Mouse (Mus musculus): ENCODE results near the gene Klhdc1. TPM values are rescaled to one million over a fixed set of nuclear protein-coding genes. Genes with fewer than 3 reads are reported as not detected.

The Klhdc1 gene
- total RNA-seq, 2 experiments from 2014 or later: 7.0 to 8.5 TPM

DNA sequence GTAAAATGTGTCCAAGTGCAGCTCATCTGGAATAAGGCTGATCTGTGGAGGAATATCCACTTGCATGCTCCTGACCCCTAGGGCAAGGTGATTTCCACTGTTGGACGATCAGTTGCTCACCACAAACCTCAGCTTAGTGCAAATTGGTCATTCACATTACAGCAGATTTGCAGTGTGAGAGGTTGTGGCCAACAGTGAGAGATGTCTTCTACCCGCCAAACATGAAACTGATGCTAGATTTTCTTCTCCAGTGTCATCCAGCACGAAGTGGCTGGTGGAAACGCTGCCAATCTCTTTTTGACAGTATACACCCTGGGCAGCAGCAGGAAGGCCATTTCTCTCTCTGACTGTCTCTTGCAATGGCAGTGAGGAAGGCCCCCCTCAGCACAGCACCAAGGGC lies 54.7 kb downstream of the Klhdc1 start:
- no peak for DNase-seq (ENCODE audit: low spot score in 2 of 2)

DNA sequence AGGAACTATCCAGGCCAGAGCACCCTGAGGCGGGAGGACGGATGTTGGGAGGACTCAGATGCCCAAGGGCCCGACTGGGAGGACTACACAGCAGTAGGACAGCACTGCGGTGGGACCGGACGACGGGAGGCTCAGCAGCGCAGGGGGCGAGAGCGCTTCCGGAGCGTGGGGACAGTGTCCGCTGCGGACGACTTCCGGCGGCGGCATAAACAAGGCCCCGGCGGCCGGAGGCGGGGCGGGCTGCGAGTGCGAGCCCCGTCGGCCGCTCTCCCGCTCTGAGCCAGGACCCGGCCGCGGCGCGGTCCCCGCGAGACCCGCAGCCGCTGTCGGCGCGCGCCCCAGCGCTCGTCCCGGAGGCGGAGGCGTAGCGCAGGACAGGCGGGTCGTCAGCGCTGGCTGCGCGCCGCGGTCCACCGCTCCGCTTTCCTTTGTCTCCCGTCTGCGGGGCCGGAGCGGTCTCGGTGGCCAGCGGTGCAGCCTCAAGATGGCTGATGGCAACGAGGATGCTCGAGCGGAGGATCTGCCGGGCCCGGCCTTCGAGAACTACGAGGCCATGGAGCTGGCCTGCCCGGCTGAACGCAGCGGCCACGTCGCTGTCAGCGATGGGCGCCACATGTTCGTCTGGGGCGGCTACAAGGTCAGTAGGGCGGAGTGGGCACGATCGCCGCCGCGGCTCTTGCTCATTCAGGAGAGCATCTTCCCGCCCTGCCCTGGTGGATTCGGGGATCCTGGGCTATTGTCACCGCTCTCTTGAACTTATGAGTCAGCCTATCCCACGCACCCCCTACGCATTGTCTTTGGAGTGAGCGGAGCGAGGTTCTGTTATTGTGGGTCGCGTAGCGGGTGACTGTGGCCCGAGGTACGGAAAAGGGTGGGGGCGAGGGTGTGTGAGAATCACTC lies 55.8 kb downstream of the Klhdc1 start, which contains the start of gene Klhdc2:
Klhdc2 (plus strand) TSS at position 171 of the 900 bp plus-strand sequence.
- DNase-seq (ENCODE audit: low spot score in 2 of 2): peak; percentile 83

DNA sequence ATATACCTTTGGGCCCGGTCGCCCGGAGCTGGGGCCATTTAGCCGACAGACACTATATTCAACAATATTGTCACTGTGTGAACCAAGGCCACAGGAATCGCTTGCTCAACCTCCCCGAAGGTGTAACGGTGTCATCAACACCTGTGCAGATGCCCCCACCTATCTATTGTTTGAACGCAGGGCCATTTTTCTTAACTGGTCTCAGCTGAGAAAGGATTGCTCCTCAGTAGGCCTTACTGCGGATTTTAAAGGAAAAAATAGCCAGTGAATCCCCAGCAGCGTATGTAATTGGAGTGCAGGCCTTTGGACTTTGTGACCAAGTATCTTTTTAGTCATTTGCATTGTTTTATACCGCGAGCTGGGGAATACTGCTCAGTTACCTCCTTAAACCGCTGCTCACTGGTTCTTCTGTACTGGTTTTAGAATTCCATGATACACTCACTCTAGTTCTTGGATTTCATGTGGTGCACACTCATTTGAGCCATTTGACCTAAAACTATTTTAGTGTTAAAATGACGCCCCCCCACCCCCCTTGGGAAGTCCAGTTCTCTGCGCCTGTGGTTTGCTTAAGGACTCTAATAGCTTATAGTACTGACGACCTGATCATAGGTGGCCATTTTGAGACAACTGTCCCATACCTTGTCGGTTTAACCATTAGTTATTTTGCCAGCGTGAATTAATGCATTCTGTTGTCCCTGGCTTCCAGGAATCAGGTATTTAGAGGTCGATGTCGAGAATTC lies 56.6 kb downstream of the Klhdc1 start:
- no peak for DNase-seq (ENCODE audit: low spot score in 2 of 2)

DNA sequence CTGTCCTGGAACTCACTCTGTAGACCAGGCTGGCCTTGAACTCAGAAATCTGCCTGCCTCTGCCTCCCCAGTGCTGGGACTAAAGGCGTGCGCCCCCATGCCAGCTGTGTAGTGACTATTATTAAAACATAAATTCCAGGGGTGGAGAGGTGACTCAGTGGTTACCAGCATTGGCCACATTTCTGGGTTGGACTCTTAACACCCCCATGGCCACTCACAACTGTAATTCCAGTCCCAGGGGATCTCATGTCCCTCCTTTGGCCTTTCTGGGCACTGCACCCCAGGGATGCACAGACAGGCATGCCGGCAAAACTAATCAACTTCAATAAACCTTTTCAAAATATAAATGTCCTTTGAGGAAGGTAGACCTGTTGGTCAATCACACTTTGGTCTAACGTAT lies 57.3 kb downstream of the Klhdc1 start:
- DNase-seq (ENCODE audit: low spot score in 2 of 2): no peak

DNA sequence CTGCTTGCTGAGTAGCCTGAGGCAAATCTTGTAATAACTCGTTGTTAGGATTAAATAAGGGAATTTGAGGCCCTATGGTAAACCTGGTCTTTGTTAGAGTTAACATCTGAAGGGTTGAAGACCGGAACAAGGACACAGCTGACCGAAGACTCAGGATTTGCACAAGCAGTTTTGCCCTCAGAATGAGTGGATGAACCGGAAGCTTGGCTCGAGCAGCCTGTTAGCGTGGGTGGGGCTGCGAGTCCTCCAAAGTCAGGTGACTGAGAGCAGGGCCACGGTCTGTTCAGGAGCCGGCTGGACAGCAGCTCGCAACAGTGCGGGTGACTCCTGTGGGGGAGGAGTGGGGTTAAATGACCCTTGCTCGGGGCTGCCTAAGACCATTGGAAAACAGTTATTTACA lies 58.3 kb downstream of the Klhdc1 start:
- peak; percentile 27 to 40 for DNase-seq (ENCODE audit: low spot score in 2 of 2)

DNA sequence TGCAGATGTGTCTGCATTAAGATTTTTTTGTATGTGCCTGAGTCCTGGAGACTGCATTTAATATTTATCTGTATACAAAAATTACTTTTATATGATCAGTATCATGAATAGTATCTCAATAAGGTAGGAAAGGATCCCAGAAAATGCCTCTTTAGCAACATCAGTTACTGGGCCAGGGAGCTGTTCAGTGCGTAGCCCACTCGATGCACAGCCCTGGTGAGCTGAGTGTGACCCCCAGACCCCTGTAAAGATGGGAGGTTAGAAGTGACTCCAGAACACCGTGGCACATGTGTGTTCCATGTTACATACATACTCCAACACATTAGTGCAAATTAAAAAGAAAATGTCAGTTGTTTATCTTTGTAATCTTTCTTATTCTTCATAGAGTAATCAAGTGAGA lies 58.9 kb downstream of the Klhdc1 start:
- no peak for DNase-seq (ENCODE audit: low spot score in 2 of 2)

DNA sequence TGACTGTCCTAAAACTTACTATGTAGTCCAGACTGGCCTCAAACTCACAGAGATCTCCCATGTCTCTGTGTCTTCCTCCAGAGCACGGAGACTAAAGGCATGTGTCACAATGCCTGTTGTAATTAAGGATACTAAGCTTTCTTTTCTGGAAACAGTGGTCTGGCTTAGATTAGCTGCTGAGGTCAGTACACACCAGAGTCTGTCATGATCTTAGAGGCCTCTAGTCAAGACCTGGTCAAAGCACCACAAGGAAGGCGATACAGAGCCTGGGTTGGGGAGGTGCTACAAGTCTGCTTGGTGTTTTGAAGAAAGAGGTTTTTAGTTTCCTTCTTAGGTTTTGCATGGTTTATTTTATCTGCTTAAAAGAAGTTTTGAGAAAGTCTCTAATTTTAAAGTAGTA lies 59.4 kb downstream of the Klhdc1 start:
- no peak for DNase-seq (ENCODE audit: low spot score in 2 of 2)

DNA sequence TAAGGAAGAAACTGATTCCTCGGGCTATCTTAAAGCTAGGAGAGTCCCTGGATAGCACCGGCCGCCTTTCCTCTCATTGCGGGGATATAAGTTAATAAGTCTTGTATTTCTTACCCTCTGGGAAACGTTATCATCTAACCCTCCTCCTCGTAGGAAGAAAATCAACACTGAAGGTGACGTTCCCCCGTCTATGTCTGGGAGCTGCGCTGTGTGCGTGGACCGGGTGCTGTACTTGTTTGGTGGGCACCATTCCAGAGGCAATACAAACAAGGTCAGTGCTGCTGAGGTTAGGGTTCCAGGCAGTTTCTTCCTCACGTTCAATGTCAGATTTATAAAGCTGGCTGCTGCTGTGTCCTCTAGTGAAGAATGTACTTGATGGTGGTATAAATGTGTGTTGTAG lies 61.2 kb downstream of the Klhdc1 start:
- DNase-seq (ENCODE audit: low spot score in 2 of 2): no peak

DNA sequence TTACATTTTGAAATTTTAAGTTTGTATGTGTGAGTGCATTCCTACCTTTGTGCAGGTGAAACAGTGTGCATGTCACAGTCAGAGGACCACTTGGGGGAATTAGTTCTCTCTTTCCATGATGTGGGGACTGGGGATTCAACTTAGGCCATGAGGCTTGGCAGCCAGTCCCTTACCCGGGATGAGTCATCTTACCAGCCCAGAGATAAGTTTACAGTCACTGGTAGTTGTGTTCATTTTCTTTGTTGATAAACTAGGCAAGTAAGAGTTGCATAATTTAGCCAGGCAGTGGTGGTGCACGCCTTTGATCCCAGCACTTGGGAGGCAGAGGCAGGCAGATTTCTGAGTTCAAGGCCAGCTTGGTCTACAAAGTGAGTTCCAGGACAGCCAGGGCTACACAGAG lies 63.1 kb downstream of the Klhdc1 start:
- DNase-seq (ENCODE audit: low spot score in 2 of 2): no peak

DNA sequence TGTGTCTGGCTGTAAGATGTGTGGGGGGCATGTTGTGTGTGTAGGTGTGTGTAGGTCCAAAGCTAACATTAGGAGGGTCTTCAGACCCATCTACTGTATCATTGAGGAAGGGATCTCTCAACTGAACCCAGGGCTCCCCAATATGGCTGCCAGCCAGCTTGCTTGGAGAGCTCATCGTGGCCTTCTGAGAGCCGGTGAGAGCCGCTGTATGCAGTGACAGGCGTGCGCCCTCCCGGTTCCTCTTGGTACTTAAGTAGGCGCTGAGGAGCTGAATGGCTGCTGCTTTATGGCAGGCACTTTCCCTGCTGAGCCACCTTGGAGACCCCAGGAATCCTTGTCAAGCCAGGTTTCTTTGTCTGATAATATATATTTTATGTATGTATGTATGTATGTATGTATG lies 65.4 kb downstream of the Klhdc1 start:
- no peak for DNase-seq (ENCODE audit: low spot score in 2 of 2)

DNA sequence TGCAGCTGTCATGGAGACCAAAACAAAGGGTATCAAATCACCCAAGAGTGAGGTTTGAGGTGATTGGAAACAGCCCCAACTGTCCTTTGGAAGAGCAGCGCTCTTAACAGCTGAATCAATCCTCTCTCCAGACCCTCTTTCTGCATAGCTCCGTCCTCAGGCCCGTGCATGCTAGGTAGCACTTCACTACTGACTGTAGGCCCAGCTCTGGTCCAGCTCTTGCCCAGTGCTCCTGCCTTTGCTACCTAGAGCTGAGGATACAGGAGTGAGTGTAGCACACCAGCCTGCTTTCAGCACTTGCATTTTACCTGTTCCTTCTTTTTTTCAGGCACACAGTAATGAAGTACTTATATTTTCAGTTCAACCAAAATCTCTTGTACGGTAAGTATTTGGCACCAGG lies 68.7 kb downstream of the Klhdc1 start:
- DNase-seq (ENCODE audit: low spot score in 2 of 2): no peak

DNA sequence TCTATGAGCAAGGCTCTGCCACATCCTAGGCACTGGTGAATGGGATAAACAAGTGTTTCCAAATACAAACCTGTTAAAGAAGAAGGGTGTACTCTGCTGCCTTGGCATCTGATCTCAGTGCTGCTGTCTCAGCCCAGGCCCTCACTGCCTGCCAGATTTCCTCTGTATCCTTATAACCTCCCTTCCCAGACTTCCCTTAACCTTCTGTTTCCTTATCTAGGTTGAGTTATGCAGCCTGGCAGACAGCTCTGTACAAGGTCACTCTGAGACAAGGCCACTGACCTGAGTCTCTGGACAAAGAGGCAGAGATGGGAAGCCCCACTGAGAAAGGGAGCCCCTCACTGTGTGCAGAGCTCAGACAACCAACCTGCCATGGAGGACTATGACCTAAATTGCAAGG lies 77.5 kb downstream of the Klhdc1 start:
- no peak for DNase-seq (ENCODE audit: low spot score in 2 of 2)

DNA sequence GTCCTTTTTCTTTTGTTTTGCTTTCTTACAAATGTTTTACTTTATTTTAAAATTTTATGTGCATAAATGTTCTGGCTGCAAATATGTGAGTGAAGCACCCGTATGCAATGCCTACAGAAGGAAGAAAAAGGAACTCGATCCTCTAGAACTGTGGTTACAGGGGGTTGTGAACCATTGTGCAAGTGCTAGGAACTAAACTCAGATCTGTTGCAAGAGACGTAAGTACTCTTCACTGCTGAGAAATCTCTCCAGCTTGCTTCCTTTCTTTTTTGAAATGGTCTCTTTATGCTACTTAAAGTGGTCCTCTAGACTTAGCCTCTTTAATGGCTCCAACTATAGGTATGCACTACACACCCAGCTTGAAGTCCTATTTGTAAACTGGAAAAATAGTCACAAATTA lies 90.2 kb downstream of the Klhdc1 start:
- DNase-seq (ENCODE audit: low spot score in 2 of 2): no peak

DNA sequence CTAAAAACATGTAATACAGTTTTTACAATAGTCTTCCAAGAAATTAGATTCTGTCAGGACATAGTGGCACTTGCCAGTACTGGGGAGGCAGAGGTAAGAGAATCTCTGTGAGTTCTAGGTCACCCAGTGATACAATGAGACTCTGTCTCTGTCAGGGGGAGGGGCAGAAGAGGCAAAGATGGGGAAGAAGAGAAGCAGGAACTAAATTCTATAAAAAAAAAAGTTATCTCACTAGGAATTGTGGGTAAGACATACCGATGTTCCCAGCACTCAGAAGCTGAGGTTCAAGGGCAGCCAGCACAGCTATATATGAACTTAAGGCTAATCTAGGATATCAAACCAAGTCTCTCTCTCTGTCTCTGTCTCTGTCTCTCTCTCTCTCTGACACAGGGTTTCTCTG lies 91.2 kb downstream of the Klhdc1 start:
- no peak for DNase-seq (ENCODE audit: low spot score in 2 of 2)

DNA sequence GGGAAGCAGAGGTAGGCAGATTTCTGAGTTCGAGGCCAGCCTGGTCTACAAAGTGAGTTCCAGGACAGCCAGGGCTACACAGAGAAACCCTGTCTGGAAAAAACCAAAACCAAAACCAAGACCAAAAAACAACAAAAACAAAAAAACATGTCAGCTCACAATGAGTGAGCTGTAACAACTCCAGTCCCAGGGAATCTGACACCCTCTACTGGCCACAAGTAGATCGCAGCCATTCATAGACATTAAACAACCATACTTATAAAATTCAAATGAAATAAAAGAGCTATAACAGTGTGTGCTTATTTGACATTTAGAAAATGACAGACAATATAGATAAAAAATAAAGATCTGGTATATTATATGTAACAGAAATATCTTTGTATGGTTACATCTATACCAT lies 92.6 kb downstream of the Klhdc1 start:
- DNase-seq (ENCODE audit: low spot score in 2 of 2): peak in 1 of 2 experiments; percentile 16

Other genes with a start within 250 kb of the Klhdc1 start
- 1,000 to 10,000 TPM; 1,279 to 1,338 TPM for gene Rps29, start 82.0 kb upstream of the Klhdc1 start, total RNA-seq (2021)
- not detected for gene Lrr1, start 72.4 kb upstream of the Klhdc1 start, total RNA-seq (2021)
- 100 to 1,000 TPM; 505 to 610 TPM for gene Rpl36al, start 57.1 kb upstream of the Klhdc1 start, total RNA-seq (2021)
- gene Mgat2, start 57.0 kb upstream of the Klhdc1 start, total RNA-seq (2021): 10 to 100 TPM; 43.1 to 62.8 TPM
- 1 to 10 TPM; 3.3 to 4.5 TPM for gene Gm49383, start 44.1 kb upstream of the Klhdc1 start, total RNA-seq (2021)
- gene Dnaaf2, start 42.7 kb upstream of the Klhdc1 start, total RNA-seq (2021): 1 to 10 TPM; 1.1 to 1.3 TPM
- gene Gm49384, start 36.9 kb upstream of the Klhdc1 start, total RNA-seq (2021): 1 to 10 TPM; 2.9 to 4.1 TPM
- gene Pole2, start 13.0 kb upstream of the Klhdc1 start, total RNA-seq (2021): 1 to 10 TPM in 1 of 2 experiments, under 1 TPM in 1; 0.99 to 1.3 TPM
- 10 to 100 TPM; 53.2 to 55.6 TPM for gene Klhdc2, start 55.5 kb downstream of the Klhdc1 start, total RNA-seq (2021)
- gene Nemf, start 116.0 kb downstream of the Klhdc1 start, total RNA-seq (2021): 10 to 100 TPM; 40.3 to 48.6 TPM
- 100 to 1,000 TPM; 117 to 135 TPM for gene Arf6, start 131.0 kb downstream of the Klhdc1 start, total RNA-seq (2021)
- under 1 TPM; 0.70 to 0.89 TPM for gene Gm9887, start 131.3 kb downstream of the Klhdc1 start, total RNA-seq (2021)